Mouse (Mus musculus): ENCODE results near the gene Cypt15.
"Not testable (repeated sequence)": the region's sequence is repeated elsewhere in the genome, so short reads cannot be mapped to it uniquely, and the experiment has no call there.

Cypt15 gene

GRCm38 (mm10) chrX:39345967-39346366 lies at the start of gene Cypt15:
TSS of gene Cypt15 (plus strand) at chrX:39346267.
- not testable (repeated sequence) for DNase-seq (ENCODE audit: low spot score)

- no peak for DNase-seq (ENCODE audit: low spot score)
Observed at GRCm38 (mm10) chrX:39370932-39371331, 24.9 kb downstream of the Cypt15 start.

- DNase-seq (ENCODE audit: low spot score) = no peak
Observed at GRCm38 (mm10) chrX:39378830-39379229, 32.8 kb downstream of the Cypt15 start.

GRCm38 (mm10) chrX:39383806-39384205 lies 37.7 kb downstream of the Cypt15 start:
- no peak for DNase-seq (ENCODE audit: low spot score)

Data from ovary, postnatal 14 days (tissue).